Mouse (Mus musculus): ENCODE measurements around the gene Cox15.
A peak's percentile ranks its signal among the peaks of the same experiment; 100 is the strongest.

The Cox15 gene

DNA sequence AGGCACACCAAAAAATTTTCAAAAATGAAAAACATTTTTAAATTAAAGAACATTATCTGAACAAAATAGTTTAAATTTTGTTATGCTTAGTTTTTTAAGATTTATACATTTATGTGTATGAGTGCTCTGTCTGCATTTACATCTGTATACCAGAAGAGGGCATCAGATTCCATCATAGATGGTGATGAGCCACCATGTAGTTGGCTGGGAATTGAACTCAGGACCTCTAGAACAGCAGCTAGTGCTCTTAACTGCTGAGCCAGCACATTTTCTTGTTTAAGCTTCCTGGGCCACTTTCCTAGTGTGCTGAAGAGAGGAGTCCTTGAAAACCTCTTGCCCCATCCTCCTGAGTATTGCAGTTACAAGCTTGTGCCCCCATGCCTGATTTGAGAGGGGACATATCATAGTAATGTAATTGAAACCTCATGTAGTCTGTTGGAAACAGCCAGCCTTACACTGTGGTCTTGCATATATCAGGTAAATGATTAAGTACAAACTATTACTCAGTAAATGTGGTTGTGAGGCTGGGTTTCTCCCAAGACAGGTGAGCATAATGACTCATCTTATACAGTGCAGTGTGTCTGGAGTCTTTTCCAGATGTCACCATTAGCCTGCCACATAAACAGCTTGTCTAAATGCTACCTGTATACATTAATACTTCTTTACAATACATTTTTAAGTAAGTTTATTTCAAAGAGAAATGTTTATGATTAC, 8.9 kb upstream of the Cox15 start:
- no peak for DNase-seq (ENCODE audit: low read depth, low spot score)

DNA sequence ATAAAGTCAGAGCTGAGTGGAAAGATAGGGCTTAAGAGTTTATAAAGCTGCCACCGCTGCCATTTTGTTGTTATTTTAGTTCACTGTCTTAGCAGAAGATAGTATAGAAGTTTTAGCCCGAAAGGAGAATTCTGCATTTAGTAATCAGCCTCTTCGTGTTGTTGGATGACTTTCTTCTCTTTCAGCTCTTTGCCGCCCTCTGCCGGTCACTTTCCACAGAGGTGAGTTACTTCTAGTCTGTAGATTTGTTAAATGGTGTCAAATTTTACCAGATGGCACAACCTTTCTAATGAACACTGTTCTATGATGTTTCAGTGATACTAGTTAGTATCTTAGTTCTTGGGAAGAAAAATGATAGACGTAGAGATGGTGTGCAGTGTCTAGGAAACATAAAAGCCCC, 7.7 kb upstream of the Cox15 start:
- peak; percentile 76 for DNase-seq (ENCODE audit: low read depth, low spot score)

DNA sequence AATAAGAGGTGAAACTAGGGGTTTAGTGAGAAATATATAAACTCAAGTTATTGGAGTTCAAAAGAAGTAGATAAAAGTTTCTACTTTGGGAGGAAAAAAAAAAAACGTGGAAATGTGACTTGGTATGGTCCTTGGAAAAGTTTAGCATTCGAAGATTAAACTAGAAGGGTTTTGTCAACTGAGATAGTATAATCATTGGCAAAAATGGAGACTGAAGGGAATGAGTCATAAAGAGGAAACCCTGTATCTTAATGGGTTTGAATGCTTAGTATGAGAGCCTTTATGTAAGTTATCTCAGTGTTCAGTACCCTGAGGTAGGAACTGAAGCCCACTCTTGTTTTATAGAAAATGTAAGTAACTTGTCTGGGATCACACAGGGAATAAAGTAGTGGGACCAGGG, 2.1 kb upstream of the Cox15 start:
- DNase-seq (ENCODE audit: low read depth, low spot score), result no peak

DNA sequence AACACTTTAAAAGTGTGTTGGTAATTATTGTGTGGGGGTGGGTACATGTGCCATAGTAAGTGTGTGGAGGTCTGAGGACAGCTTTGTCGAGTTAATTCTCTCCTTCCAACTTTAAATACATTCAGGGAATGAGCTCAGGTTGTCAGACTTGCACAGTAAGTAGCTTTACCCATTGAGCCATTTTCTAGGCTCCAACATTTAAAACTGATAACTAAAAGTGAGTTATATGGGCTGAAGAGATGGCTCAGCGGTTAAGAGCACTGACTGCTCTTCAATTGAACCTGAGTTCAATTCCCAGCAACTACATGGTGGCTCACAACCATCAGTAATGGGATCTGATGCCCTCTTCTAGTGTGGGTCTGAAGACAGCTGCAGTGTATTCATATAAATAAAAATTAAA, 1.4 kb upstream of the Cox15 start:
- no peak for DNase-seq (ENCODE audit: low read depth, low spot score)

DNA sequence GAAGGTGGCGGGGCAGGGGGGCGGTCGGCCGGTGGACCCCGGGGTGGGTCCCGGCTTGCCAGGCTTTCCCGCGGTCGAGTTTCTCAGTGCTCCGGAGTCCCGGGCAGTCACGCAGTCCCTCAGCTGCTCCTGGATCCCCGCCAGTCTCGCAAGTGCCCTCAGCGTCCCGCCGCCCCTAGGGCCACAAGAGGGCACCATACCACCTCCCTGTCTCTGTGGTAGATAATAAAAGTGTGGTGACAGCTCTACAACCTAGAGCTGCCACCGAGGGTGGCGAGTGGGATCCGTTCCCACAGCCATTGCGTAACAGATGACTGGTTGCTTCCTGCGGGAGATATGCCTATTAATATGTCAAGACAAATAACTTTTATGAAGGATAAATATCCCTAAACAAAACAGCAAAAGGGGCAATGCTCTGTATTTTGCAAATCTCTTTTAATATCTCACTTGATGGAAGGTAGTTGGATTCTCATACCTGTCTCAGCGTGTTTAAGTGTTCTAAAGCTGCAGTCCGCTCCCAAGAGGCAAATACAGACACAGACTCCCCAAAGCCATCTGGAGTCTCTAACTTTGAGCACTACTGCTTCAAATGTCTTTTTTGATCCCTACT, 531 bp upstream of the Cox15 start:
- DNase-seq (ENCODE audit: low read depth, low spot score), result peak; percentile 80

DNA sequence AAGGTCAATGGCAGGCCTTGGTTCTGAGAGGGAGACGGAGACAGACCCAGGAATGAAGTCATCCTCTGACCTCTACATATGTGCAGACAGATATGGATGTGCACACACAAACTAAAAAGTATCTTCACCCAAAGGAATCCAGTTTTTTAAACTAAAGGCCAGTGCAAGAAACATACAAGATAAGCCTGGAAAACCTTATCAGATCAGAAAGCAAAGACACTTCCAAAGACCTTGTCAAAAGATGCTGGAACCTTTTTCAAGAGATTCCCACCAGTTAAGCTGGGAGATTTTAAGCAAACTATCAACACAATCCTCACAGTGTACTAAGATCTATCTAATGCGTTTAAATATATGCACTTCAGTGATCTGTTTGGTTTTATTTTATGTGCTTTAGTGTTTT, 2.8 kb downstream of the Cox15 start:
- DNase-seq (ENCODE audit: low read depth, low spot score), result no peak

DNA sequence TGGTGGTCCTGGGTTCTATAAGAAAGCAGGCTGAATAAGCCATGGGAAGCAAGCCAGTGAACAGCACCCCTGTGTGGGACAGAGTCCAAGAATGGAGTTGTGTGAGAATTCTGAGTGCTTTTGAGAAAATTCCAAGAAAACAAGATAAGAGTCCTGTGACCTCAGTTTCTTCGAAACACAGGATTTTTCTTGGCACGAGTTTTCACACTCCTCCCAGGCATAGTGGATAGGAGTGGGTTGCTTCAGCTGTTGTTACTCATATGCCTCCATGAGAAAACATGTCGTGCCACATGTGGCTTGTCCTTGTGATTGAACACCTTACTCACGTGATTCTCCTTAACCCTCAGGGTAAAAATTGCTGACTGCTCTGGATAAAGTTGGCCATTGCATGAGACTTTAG, 4.9 kb downstream of the Cox15 start:
- no peak for DNase-seq (ENCODE audit: low read depth, low spot score)

DNA sequence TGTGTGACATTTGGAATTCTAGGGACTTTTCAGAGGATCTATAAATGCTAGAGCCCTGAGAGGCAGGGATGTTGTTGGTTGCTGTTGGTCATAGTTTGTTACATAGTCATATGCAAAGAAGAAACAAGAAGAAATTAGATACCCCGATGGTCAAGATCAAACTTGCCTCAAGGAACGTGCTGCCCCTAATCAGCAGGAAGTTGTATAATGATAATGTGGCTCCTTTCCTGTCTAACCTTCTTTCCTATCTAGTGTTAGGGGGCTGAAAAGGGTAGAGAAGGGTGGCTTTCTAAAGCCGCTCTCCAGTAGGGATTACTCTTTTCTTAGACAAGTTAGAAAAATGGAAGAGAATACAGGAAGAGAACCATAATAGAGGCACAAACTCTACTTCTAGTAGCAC, 7.1 kb downstream of the Cox15 start:
- no peak for DNase-seq (ENCODE audit: low read depth, low spot score)

DNA sequence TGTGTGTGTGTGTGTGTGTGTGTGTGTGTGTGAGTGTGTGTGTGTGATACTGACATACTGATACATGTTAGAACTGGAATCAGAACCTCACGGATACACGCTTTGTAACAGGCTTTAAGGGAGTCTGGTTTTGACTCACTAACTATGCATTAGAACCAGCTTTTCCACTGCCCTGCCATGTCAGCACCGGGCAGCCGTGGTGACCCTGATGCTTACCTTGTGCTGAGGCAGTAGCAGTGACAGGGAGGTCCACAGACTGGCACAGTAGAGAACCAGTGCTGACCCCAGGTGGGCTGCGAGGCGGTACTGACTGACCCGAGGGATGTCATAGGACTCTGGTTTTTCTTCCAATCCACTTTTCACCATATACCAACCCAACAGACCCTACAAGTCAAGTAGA, 9.4 kb downstream of the Cox15 start:
- DNase-seq (ENCODE audit: low read depth, low spot score), result no peak

DNA sequence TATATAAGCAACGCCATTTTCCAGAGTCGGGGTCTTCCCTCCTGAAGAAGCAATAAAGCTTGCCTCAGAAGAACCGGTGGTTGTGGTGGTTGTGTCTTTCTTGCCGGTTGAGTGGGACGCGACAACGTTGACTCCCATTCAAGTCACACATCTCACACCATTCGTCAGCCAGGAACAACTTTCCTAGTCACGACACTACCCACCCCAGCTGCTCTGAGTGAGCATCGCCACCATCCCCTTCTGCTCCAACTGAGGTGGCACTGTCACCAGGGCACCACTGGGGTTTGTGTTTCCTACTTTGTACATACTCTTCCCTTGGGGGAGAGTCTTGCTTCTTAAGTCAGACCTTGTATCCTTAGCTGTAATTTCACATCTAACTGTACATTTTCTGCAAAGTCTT, 14.4 kb downstream of the Cox15 start:
- no peak for DNase-seq (ENCODE audit: low read depth, low spot score)

DNA sequence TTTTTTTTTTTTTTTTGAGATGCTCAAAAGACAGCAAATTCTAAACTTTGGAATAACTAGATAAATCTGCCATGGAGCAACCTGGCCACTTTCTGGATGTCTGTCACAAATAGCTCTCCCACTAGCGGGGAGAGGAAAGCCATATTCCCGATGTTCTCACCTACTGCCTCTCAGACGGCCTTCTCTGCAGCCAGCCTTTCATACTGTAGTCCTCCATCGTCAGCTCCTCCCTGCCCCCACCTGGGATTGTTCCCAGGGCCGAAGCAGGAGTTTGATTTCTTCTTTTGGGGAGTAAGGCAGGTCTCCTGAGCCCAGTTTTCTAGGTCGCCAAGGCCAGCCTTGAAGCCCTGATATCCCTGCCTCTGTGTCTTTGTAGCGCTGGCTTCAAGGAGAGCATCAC, 21.6 kb downstream of the Cox15 start:
- no peak for DNase-seq (ENCODE audit: low read depth, low spot score)

DNA sequence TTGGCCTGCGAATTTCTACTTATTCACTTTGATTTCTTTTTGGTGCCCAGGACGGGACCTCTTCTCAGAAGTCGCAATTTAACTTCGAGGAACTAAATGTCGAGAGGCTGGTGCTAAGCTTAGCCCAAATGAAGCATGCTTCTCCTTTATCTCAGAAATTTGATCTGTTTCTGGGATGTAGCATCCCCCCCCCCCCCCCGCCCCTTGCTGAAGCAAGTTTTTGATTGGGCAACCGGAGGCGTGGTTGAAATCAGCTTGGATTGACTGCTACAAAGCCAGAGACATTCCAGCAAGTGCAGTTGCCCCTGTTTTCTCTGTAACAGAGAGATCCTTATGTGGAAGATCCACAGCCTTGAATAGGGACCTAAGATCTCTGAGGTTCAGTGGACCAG, 22.8 kb downstream of the Cox15 start:
- DNase-seq (ENCODE audit: low read depth, low spot score), result peak; percentile 36

DNA sequence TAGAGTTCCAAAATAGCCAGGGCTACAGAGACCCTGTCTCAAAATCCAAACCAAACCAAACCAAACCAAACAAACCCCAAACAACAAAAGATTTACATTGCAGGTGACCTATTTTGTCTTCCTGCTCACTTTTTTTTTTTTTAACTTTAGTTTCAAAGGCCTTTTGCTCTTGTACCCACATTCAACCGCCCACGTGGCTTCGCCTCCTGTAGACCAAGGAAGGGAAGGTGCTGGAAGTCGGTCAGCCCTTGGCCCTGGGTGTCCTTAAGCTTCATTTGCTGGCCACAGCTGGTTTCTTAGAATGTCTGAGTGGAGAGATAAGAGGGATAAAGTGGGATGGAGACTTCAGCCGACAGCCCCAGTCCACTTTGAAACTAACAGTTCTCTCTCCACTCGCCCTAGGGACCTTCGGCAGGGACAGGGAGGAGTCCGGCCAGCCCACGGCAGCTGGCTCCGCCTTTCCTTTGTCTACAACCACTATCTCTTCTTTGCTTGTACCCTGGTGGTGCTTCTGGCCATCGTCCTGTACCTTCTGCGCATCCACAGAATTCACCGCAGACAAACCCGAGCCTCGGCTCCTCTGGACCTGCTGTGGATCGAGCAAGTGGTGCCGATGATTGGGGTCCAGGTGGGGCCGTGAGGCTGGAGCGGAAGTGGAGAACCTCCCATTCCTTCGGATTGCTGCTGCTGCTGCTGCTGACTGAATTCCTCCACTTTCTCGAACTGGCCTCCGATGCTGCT, 23.3 kb downstream of the Cox15 start:
- DNase-seq (ENCODE audit: low read depth, low spot score), result peak; percentile 53

DNA sequence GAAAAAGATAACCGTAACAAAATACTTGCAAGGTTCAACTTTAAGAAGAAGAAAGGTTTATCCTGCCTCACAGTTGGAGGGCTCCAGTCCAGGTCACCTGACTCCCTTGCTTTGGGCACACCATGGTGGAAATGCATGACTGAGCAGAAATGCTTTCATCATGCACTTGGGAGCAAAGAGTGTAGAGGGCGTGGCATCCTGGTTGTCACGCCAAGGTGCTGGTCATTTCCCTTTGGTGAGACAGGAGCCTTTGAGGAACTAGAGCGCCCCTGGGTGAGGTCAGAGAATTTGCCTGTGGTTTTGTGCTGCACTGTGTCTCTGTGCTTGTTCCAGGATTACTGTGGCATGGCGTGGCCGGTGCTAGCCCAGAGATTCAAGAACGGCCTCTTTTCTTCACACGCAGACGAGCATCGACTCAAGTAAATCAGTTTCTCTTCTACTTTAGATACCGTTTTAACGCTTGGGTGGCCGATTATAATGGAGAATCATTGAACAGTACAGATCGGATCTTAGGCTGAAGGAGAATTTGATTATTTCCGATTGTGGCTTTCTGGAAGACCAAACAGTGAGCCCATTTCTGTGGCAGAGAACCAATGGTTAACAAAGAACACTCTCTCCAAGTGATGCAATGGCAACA, 26.2 kb downstream of the Cox15 start:
- no peak for DNase-seq (ENCODE audit: low read depth, low spot score)

DNA sequence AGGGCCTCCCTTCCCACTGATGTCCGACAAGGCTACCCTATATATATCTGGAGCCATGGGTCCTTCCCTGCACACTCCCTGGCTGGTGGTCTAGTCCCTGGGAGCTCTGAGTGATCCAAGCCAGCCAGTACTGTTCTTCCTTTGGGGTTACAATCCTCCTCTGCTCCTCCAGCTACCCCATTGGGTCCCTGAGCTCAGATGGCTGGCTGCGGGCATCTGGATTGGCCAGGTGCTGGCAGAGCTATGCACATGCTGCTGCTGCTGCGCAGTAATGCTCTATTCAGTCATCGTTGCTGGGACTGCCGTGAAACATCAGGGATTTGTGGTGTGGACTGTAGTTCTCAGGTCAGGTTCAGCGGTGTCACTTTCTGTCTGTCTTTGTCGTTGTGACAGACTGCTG, 28.0 kb downstream of the Cox15 start:
- no peak for DNase-seq (ENCODE audit: low read depth, low spot score)

DNA sequence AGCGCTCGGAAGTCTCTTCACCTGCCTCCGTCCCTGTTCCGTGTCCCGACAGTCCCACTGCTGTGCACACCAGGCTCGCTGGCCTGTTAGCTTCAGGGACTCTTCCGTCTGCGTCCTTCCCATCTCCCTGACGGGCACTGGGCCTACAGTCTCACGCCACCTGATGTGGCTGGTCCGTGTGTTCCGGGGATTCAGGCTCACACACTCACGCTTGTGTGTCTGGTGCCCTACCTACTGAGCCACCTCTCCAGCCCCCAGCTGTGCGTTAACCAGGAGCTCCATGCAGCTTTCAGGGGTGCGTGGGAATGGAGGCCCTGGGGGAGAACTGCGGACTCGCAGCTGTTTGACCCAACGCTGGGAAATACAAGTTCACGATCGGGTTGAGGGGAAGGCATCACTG, 28.6 kb downstream of the Cox15 start:
- no peak for DNase-seq (ENCODE audit: low read depth, low spot score)

DNA sequence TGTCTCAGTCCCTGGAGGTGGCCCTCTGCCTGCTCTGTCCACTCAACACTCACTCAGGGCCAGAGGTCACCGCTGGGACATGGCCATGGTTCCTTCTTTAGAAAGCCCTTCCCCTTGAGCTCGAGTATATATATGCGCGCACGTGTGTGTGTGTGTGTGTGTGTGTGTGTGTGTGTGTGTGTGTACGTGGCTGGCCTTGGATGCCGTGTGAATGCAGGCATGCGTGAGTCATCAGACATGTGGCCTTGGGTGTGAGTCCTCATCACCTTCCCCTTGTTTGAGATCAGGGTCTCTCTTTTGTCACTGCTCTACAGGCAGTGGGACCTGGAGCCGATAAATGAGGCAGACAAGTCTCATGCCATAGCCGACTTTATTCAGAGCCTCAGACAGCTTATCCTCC, 29.3 kb downstream of the Cox15 start:
- no peak for DNase-seq (ENCODE audit: low read depth, low spot score)

DNA sequence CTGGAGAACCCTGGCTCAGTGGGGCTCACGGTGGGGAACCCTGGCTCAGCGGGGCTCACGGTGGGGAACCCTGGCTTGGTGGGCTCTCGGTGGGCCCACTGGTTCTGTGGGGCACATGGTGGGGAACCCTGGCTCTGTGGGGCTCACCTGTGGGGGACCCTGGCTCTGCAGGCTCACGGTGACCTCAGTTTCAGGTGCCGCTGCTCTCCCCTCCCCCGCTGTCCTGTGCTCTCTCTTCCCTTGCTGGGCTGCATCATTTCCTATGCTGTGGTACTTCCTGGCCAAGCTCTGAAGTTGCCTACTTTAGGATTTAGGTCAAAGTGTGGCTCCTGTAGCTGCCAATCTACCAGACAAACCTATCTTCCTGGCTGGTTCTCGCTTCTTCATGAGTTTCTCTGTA, 29.9 kb downstream of the Cox15 start:
- DNase-seq (ENCODE audit: low read depth, low spot score), result no peak

DNA sequence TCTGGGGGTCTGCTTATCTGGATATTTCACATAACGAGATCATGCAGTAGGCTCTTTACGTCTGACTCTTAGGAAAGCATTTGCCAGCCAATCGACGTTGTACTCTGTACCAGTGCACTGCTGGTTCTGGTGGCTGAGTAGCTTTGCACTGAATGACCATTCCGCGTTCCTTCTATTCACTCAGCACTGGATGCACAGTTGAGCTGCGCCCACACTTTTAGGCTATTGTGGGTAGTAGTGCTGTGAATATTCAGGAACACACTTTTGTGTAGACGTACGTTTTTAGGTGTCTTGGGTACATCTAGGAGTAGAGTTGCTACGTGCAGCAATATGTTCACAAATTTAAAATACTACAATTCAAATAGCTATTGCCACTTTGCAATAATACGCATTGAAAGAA, 32.7 kb downstream of the Cox15 start:
- DNase-seq (ENCODE audit: low read depth, low spot score), result no peak

DNA sequence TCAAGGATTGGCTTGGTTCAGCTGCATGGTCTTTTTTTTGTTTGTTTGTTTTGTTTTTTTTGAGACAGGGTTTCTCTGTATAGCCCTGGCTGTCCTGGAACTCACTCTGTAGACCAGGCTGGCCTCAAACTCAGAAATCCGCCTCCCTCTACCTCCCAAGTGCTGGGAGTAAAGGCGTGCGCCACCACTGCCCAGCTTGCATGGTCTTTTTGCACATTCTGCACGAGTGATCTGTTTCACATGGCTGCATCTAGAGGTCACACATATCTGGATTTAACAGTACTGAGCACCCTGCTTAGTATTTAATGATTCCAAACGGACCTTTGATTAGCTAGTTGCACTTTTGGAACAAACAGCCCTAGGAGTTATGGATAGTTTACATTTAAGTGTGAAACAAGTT, 40.8 kb downstream of the Cox15 start:
- no peak for DNase-seq (ENCODE audit: low read depth, low spot score)

DNA sequence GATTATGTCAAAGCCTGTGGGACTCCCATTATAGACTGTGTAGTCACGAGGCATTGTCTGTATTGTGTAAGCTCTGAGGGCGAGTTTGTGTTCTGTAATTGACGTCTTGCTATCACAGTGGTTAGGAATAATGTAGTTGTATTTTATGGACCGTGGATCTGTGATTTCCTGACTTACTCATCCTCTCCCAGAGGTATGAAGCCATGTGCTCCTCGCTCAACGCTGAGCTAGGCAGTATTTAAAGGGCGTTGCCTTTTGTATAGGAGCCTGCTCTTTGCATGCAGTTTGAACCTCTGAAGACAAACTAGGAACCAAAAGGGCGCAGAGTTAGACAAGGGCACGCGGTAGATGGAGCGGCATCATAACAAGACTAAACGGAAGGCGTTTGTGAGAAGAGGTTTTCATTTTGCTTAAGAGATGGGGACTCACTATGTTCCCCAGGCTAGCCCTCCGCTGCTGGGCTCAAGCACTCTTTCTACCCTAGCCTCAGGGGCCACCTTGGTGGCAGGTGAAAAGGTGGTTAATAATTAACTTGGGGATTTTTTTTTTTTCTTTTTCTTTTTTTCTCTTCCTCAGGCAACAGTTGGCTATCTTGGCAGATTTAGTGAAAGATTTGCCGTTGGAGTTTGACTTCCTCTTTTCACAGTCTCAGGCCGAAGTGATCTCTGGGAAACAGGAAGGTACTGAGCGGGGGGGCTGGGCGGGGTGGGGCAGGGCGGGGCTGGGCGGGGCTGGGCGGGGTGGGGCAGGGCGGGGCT, 41.5 kb downstream of the Cox15 start:
- no peak for DNase-seq (ENCODE audit: low read depth, low spot score)

DNA sequence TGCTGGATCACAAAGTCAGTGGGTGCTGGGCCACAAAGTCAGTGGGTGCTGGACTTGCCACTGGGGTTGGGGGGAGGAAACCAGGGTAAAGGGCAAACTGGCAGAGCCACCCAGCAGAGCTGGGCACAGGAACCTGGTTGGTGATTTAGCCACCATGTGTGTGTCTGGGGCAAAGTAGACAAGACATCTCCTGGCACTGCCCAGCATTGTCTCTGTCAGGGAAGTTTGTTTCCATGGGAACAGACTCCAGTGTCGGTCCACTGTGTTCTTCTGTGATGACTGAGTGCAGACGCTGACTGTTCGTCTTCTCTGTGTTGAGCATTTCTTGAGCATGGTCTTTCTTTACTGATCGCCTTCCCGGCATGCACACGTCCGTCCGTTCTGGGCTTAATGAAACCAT, 43.5 kb downstream of the Cox15 start:
- no peak for DNase-seq (ENCODE audit: low read depth, low spot score)
